Mouse (Mus musculus) CD4-positive naive resting alpha-beta T cell, adult 57 days (primary cell): Measurements from ENCODE around the gene Tgoln1. TPM values are rescaled to one million over a fixed set of nuclear protein-coding genes. Genes with fewer than 3 reads are reported as not detected.

Source experiments
- total RNA-seq: library from RNA; stranded (reverse); gene quantifications from one replicate; pipeline ENCODE4 v1.2.4, GENCODE M21; 2023

The Tgoln1 gene
- 194 TPM for total RNA-seq

GRCm38 (mm10) chr6:72616643-72617288, at the start of gene Tgoln1:
Tgoln1 (minus strand) TSS chr6:72617000.

GRCm38 (mm10) chr6:72597956-72598753, 18.6 kb downstream of the Tgoln1 start, which contains the start of the genes Elmod3 and Retsat:
Elmod3 (minus strand) TSS chr6:72598413.
Retsat (plus strand) TSS chr6:72598475.

Other genes with a start within 250 kb of the Tgoln1 start
- 10.3 TPM for gene Vamp5, start 236.5 kb downstream of the Tgoln1 start, total RNA-seq
- gene Vamp8, start 226.3 kb downstream of the Tgoln1 start, total RNA-seq: 70.9 TPM
- gene Ggcx, start 202.7 kb downstream of the Tgoln1 start, total RNA-seq: 10.6 TPM
- 248 TPM for gene Mat2a, start 177.4 kb downstream of the Tgoln1 start, total RNA-seq
- not detected for gene Sh2d6, start 95.3 kb downstream of the Tgoln1 start, total RNA-seq
- gene Capg, start 72.6 kb downstream of the Tgoln1 start, total RNA-seq: 38.6 TPM
- gene Elmod3, start 18.6 kb downstream of the Tgoln1 start, total RNA-seq: 12.1 TPM
- gene Retsat, start 18.5 kb downstream of the Tgoln1 start, total RNA-seq: 6.8 TPM
- gene Tcf7l1, start 172.3 kb upstream of the Tgoln1 start, total RNA-seq: 3.1 TPM